Mouse (Mus musculus) liver, postnatal 0 days (tissue): ENCODE measurements around the gene Slit2.

Experiments
- CTCF ChIP-seq: sonication (generic); IDR thresholded peaks from 2 replicates; pipeline ENCODE4 v1.5.1; 2016; ENCODE audit warnings: antibody characterized with exemption, low read depth
- EP300 ChIP-seq: IDR thresholded peaks from 2 replicates; pipeline ENCODE4 v1.6.1; 2016; ENCODE audit warnings: antibody characterized with exemption, low read depth, mild to moderate bottlenecking

GRCm38 (mm10) chr5:47984584-47985197 lies 1.8 kb downstream of the Slit2 start:
- TF ChIP-seq CTCF (no peak), EP300 (no peak)
